Mouse (Mus musculus) lung, postnatal 0 days (tissue): ENCODE measurements around the gene Fbxw10. TPM values are rescaled to one million over a fixed set of nuclear protein-coding genes. Genes with fewer than 3 reads are reported as not detected.
A peak's percentile ranks its signal among the peaks of the same experiment; 100 is the strongest.

Experiments used
- ATAC-seq: fragments of 200-750 bp; cut with Nextera tagmentation; 2 replicates; pipeline ENCODE4 v1.8.0; 2017; ENCODE audit warnings: moderate library complexity
- DNase-seq: peaks from one replicate; pipeline ENCODE4 v3.0.0-alpha.2; 2016; ENCODE audit warnings: low spot score
- H3K27ac ChIP-seq: fragments of 300-500 bp; sonication (generic); 2 replicates; pipeline ENCODE4 v1.5.1; 2014; ENCODE audit warnings: antibody characterized with exemption, mild to moderate bottlenecking, low read length, mixed read lengths
- H3K27me3 ChIP-seq: fragments of 300-500 bp; sonication (generic); replicated peaks from 2 replicates; pipeline ENCODE4 v1.6.1; 2014; ENCODE audit warnings: low read length, mixed read lengths; ENCODE audit not compliant: insufficient read depth
- H3K36me3 ChIP-seq: fragments of 300-500 bp; sonication (generic); 2 replicates; pipeline ENCODE4 v1.6.1; 2014; ENCODE audit warnings: low read length, mixed read lengths; ENCODE audit not compliant: insufficient read depth
- H3K4me1 ChIP-seq: fragments of 300-500 bp; sonication (generic); 2 replicates; pipeline ENCODE4 v1.6.1; 2014; ENCODE audit warnings: antibody characterized with exemption, low read depth, low read length, mixed read lengths; ENCODE audit not compliant: insufficient read depth
- H3K4me2 ChIP-seq: fragments of 300-500 bp; sonication (generic); replicated peaks from 2 replicates; pipeline ENCODE4 v1.6.1; 2014; ENCODE audit warnings: low read depth, mild to moderate bottlenecking, low read length, moderate library complexity, mixed read lengths
- H3K4me3 ChIP-seq: fragments of 300-500 bp; sonication (generic); 2 replicates; pipeline ENCODE4 v1.5.1; 2014; ENCODE audit warnings: low read depth, low read length
- H3K9ac ChIP-seq: fragments of 300-500 bp; sonication (generic); replicated peaks from 2 replicates; pipeline ENCODE4 v1.6.1; 2014; ENCODE audit warnings: low read depth, mild to moderate bottlenecking
- H3K9me3 ChIP-seq: fragments of 300-500 bp; sonication (generic); 2 replicates; pipeline ENCODE4 v1.6.1; 2016; ENCODE audit warnings: low read length, mixed read lengths
- CTCF ChIP-seq: IDR thresholded peaks from 2 replicates; pipeline ENCODE4 v1.5.1; 2016; ENCODE audit warnings: antibody characterized with exemption, mild to moderate bottlenecking
- EP300 ChIP-seq: IDR thresholded peaks from 2 replicates; pipeline ENCODE4 v1.6.1; 2016; ENCODE audit warnings: antibody characterized with exemption, mild to moderate bottlenecking, control low read depth
- WGBS: fragments of 180-500 bp; shearing (Covaris S2); extraction: QIAGEN DNeasy Blood & Tissue Kit; methylation state at CpG from one replicate; pipeline ENCODE4 v1.1.7; 2014; 5-methylcytosine and 5-hydroxymethylcytosine counted together
- polyA plus RNA-seq: library from polyadenylated mRNA; unstranded; fragments of >200 nt; fragmentation: Nextera tagmentation; extraction: Ambion mirVana; gene quantifications from 2 replicates; pipeline ENCODE4 v1.2.1, GENCODE M21; 2015

The Fbxw10 gene
- polyA plus RNA-seq, 1 experiment from 2014 or later = 0.27 TPM

DNA sequence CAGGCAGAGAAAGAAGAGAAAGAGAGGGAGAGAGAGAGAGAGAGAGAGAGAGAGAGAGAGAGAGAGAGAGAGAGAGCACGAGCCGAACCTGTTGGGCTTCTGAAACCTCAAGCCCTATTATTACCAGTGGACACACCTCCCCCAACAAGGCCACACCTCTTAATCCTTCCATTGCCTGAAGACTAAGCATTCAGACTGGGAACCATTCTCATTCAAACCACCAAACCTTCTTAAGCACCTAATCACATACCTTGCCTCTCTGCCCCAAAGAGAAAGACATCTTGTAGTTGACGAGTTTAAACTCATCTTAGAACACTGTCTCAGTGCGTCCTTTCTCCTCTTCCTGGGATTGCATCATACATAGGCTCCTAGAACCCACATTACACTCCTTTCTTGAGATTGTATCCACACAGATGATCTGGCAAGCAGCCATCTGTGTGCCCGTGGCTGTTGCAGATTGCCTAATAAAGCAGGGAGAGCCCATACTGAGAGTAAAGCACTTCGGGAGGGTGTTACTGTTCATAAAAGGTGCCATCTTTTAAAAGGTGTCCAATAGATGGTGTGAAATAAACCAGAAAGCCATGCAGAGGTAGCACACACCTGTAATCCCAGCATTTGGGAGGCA lies 57.1 kb downstream of the Fbxw10 start:
- Histone ChIP-seq H3K27me3 (no peaks in the 10 kb centered on the region), H3K9ac (no peak overlapping the region), H3K36me3 (no peaks in the 10 kb centered on the region), H3K27ac (no peak overlapping the region), H3K4me2 (no peak overlapping the region), H3K4me3 (no peak overlapping the region), H3K9me3 (no peaks in the 10 kb centered on the region), H3K4me1 (no peaks in the 10 kb centered on the region)
- DNase-seq = peak; percentile 43
- 41% methylated on average over 6 of the region's 6 CpGs for WGBS
- ATAC-seq = no peak
- no peak for TF ChIP-seq CTCF
- TF ChIP-seq EP300 = no peak

DNA sequence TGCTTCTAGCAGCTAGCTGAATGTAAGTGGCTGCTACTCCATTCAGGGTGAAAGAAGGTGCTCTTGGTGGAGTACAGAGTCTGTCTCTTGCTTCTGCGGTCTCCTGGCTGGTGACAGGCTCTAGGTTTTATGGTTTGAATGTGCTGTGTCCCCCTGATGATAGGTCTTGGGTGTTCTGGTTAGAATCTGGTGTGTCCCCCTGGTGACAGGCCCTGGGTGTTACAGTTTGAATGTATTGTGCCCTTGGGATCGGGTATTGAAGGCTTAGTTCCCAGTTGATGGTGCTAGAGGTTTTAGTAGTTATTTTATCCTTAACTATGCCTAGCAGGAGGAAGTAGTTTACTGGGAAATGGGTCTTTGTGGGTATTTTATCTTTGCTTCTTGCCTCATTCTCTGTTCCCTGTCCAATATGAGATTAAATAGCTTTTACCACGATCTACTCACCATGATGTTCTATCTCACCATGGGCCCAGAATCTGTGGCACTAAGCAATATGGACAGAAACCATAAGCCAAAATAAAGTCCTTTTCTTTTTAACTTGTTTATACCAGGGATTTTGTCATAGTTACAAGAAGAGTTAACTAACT lies 62.9 kb downstream of the Fbxw10 start:
- WGBS = 61% methylated on average over 3 of the region's 3 CpGs
- TF ChIP-seq CTCF = peak; percentile 56
- no peak for TF ChIP-seq EP300
- no peaks in the 10 kb centered on the region for H3K36me3 ChIP-seq

DNA sequence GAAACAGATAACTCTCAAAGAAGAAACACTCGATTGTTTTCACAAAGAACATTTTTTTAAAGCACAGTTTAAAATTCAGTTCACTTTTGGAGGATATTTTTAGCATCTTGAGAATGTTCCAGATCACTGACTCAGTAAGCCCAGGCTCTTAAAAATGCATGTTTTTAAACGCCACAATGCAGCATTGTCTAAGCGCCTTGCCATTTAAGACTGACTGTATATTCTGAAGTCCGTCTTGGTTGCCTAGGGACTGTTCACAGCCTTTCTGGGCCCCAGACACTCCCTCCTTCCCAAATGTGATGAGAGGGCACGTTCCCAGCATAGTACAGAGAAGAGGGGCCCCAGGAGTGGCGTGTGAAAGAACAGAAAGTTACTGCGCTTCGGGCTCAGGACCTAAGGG lies 64.5 kb downstream of the Fbxw10 start:
- Histone ChIP-seq H3K9me3 (no peaks in the 10 kb centered on the region), H3K4me3 (no peak overlapping the region), H3K4me1 (no peaks in the 10 kb centered on the region), H3K27me3 (no peaks in the 10 kb centered on the region), H3K9ac (no peak overlapping the region), H3K36me3 (no peaks in the 10 kb centered on the region), H3K27ac (no peak overlapping the region), H3K4me2 (no peak overlapping the region)
- peak; percentile 53 for ATAC-seq
- WGBS = 50% methylated on average over 8 of the region's 8 CpGs
- DNase-seq = peak; percentile 22
- TF ChIP-seq CTCF = no peak
- TF ChIP-seq EP300 = no peak

More for the DNA sequence above, 62.9 kb downstream of the Fbxw10 start:
- ATAC-seq (no peak), DNase-seq (no peak)
- Histone ChIP-seq H3K27me3 (no peaks in the 10 kb centered on the region), H3K27ac (no peak overlapping the region), H3K4me1 (no peaks in the 10 kb centered on the region), H3K4me2 (no peak overlapping the region), H3K4me3 (no peak overlapping the region), H3K9me3 (no peaks in the 10 kb centered on the region), H3K9ac (no peak overlapping the region)

DNA sequence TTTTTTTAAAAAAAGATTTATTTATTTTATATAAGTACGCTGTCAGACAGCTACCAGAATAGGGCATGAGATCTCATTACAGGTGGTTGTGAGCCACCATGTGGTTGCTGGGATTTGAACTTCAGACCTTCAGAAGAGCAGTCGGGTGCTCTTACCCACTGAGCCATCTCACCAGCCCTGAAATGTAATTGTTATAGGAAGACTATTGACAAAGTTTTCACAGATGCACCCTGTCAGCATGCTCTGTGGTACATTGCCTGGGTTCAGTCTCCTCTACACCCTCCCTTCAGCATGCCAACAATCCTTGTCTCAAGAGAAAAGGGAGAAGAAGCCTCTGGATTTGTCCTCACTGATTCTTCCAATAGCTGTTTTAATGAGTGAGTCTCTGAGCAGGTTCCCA lies 66.3 kb downstream of the Fbxw10 start:
- H3K4me2 ChIP-seq = no peak overlapping the region
- TF ChIP-seq CTCF (no peak), EP300 (no peak)
- no peaks in the 10 kb centered on the region for H3K27me3 ChIP-seq
- no peak overlapping the region for H3K4me3 ChIP-seq
- H3K9ac ChIP-seq = no peak overlapping the region
- no peak for DNase-seq
- H3K36me3 ChIP-seq = no peaks in the 10 kb centered on the region
- 84% methylated on average over 2 of the region's 2 CpGs for WGBS
- no peak overlapping the region for H3K27ac ChIP-seq
- no peak for ATAC-seq
- H3K4me1 ChIP-seq = no peaks in the 10 kb centered on the region
- H3K9me3 ChIP-seq = no peaks in the 10 kb centered on the region

- Histone ChIP-seq H3K27me3 (no peaks in the 10 kb centered on the region), H3K27ac (no peak overlapping the region), H3K36me3 (no peaks in the 10 kb centered on the region), H3K9ac (no peak overlapping the region), H3K4me3 (no peak overlapping the region), H3K4me1 (no peaks in the 10 kb centered on the region), H3K9me3 (no peaks in the 10 kb centered on the region), H3K4me2 (no peak overlapping the region)
- peak; percentile 70 for TF ChIP-seq CTCF
- TF ChIP-seq EP300 = no peak
- DNase-seq (peak; percentile 45), ATAC-seq (no peak)
- 46% methylated on average over 6 of the region's 6 CpGs for WGBS
Observed at GRCm38 (mm10) chr11:62914532-62914931, 67.7 kb downstream of the Fbxw10 start.

- WGBS = 42% methylated on average over 2 of the region's 2 CpGs
- H3K4me3 ChIP-seq = no peak overlapping the region
Observed at GRCm38 (mm10) chr11:62915486-62915885, 68.6 kb downstream of the Fbxw10 start.

More at GRCm38 (mm10) chr11:62915486-62915885, 68.6 kb downstream of the Fbxw10 start:
- H3K36me3 ChIP-seq = no peaks in the 10 kb centered on the region
- TF ChIP-seq CTCF = no peak
- TF ChIP-seq EP300 = peak; percentile 86
- DNase-seq (peak; percentile 87), ATAC-seq (peak; percentile 90)
- no peaks in the 10 kb centered on the region for H3K27me3 ChIP-seq
- H3K4me1 ChIP-seq = no peaks in the 10 kb centered on the region
- H3K4me2 ChIP-seq = no peak overlapping the region
- no peak overlapping the region for H3K9ac ChIP-seq
- H3K27ac ChIP-seq = no peak overlapping the region
- H3K9me3 ChIP-seq = no peaks in the 10 kb centered on the region
